Mouse (Mus musculus): ENCODE measurements around the gene Carns1. TPM values are rescaled to one million over a fixed set of nuclear protein-coding genes. Genes with fewer than 3 reads are reported as not detected.

Carns1 gene
- polyA plus RNA-seq, 1 experiment from 2014 or later = 4.4 TPM

DNA sequence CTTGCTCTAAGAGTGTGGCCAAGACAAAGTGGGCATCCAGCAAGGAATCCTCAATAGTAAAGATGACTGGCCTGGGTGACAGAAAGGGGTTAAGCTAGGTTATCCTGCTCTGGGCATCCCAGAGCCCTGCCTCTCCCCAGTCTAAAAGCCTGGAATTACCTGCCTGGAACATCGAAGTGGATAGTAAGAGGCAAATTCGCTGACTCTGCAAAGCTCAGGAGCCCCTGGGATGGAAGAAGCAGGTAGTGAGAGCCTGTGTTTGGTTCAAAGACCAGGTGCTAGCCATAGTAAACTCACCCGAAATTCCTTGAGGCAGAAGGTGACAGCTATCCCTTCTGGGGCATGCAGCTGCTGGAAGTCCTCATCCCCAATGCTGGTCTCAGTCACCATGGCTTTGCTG lies 21.9 kb upstream of the Carns1 start:
- H3K27ac ChIP-seq (replicated peaks) = no peak overlapping the region
- WGBS = 73% methylated on average over 3 of the region's 3 CpGs
- H3K36me3 ChIP-seq (replicated peaks) = peaks cover 77% of the 10 kb centered on the region
- H3K9me3 ChIP-seq = no peaks in the 10 kb centered on the region
- no peaks in the 10 kb centered on the region for H3K27me3 ChIP-seq (replicated peaks; ENCODE audit: low read depth, poor library complexity, severe bottlenecking)
- H3K4me3 ChIP-seq = no peak overlapping the region
- H3K4me1 ChIP-seq = peaks cover 64% of the 10 kb centered on the region
- no peak for DNase-seq (ENCODE audit: low spot score)

DNA sequence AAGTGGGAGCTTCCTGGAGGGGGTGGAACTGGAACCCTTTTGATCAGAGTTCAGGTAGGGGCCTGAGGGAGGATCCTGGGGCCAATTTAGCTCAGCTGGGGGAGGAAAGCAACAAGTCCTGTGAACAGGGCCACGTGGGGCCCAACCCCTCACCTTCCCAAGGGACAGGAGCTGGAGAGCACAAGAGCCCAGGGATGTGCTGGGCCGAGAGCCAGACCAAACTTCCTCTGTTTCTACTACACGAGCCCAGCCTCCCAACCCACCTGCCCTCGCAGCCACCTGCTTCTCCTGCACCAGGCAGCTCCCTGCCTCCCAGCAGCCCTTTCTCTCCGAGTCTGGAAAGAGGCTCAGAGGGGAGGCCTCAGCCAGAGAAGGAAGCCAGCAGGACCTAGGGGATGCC lies 21.3 kb upstream of the Carns1 start:
- 0 out of 2 replicates have a peak overlapping the region, but pooled peaks have one; percentile 19 for H3K4me3 ChIP-seq
- H3K9me3 ChIP-seq = no peaks in the 10 kb centered on the region
- WGBS = 49% methylated on average over 5 of the region's 5 CpGs
- peaks cover 77% of the 10 kb centered on the region for H3K36me3 ChIP-seq (replicated peaks)
- peaks cover 62% of the 10 kb centered on the region for H3K4me1 ChIP-seq
- no peak for DNase-seq (ENCODE audit: low spot score)
- H3K27me3 ChIP-seq (replicated peaks; ENCODE audit: low read depth, poor library complexity, severe bottlenecking) = no peaks in the 10 kb centered on the region
- H3K27ac ChIP-seq (replicated peaks) = peak overlapping the region; percentile 32; the same call in 1 of the 2 replicates

DNA sequence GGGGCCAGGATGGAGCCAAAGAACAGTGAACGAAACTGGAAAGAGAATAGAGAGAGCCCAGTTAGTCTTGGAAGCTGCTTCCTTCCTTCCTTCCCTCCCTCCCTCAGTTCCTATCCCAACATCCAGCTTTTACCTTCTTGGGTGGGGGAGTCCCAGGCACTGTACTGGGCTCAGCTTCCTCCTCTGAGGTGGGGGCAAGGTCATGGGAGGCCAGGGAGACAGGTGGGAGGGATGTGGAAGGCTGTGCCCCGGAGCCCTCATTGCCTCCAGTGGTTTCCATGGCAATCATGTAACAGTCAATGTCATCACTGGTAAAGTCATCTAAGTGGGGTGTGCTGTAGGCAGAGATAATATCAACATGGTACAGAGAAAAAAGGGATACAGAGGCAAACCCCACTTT lies 20.8 kb upstream of the Carns1 start:
- WGBS = 79% methylated on average over 2 of the region's 2 CpGs
- H3K27ac ChIP-seq (replicated peaks) = no peak overlapping the region
- DNase-seq (ENCODE audit: low spot score) = no peak
- peaks cover 77% of the 10 kb centered on the region for H3K36me3 ChIP-seq (replicated peaks)
- no peaks in the 10 kb centered on the region for H3K27me3 ChIP-seq (replicated peaks; ENCODE audit: low read depth, poor library complexity, severe bottlenecking)
- peaks cover 67% of the 10 kb centered on the region for H3K4me1 ChIP-seq
- H3K4me3 ChIP-seq = peak overlapping the region; percentile 19; the same call in 1 of the 2 replicates
- H3K9me3 ChIP-seq = no peaks in the 10 kb centered on the region

DNA sequence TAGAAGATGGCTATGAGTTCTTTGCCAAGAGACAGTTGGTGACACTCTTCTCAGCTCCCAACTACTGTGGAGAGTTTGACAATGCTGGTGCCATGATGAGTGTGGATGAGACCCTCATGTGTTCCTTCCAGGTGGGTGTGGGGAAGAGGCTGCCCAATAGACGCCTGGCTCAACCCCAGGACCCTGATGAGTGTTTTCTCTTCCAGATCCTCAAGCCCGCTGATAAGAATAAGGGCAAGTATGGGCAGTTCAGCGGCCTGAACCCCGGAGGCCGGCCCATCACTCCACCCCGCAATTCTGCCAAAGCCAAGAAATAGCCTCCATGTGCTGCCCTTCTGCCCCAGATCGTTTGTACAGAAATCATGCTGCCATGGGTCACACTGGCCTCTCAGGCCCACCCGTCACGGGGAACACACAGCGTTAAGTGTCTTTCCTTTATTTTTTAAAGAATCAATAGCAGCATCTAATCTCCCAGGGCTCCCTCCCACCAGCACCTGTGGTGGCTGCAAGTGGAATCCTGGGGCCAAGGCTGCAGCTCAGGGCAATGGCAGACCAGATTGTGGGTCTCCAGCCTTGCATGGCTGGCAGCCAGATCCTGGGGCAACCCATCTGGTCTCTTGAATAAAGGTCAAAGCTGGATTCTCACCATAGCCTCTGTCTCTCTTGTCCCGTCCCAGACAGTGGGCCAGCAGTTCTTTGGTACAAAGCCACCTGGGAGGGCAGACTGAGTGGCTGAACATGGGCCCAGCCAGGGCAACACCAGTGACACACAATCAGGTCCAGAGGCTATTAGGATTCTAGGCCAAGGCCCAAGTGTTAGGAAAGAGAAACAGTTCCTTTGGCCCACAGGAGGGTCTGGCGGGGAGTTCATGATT lies 19.7 kb upstream of the Carns1 start:
- H3K4me3 ChIP-seq = no peak overlapping the region; the same call in 1 of the 2 replicates
- H3K27ac ChIP-seq (replicated peaks) = no peak overlapping the region
- peaks cover 62% of the 10 kb centered on the region for H3K4me1 ChIP-seq
- no peak for DNase-seq (ENCODE audit: low spot score)
- WGBS = 82% methylated on average over 12 of the region's 12 CpGs
- H3K36me3 ChIP-seq (replicated peaks) = peaks cover 71% of the 10 kb centered on the region
- H3K9me3 ChIP-seq = no peaks in the 10 kb centered on the region
- no peaks in the 10 kb centered on the region for H3K27me3 ChIP-seq (replicated peaks; ENCODE audit: low read depth, poor library complexity, severe bottlenecking)

DNA sequence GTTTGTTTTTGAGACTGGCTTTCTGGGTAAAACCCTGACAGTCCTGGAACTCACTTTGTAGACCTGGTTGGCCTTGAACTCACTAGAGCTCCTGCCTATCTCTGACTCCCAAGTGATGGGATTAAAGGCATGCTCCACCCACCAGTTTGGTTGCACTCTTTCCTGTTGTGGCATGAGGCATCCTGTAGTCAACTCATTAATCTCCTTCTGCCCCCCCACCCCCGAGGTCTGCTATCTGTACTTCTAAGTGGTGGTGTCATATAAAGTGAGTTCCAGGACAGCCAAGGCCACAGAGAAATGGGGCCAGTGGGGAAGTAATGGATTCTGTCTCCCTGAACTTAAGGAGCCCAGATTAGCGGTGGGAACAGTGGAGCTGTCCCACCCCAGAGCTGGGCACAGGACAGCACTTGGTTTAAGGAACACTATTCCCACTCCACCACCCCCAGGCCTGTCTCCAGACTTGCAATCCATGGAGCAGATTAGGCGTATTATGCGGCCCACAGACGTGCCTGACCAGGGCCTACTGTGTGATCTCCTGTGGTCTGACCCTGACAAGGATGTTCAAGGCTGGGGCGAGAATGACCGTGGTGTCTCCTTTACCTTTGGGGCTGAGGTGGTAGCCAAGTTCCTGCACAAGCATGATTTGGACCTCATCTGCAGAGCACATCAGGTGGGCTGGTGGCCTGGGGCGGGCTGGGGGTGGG lies 18.9 kb upstream of the Carns1 start:
- 93% methylated on average over 8 of the region's 8 CpGs for WGBS
- H3K4me3 ChIP-seq = peak overlapping the region; percentile 97
- H3K36me3 ChIP-seq (replicated peaks) = peaks cover 63% of the 10 kb centered on the region
- no peak for DNase-seq (ENCODE audit: low spot score)
- no peaks in the 10 kb centered on the region for H3K27me3 ChIP-seq (replicated peaks; ENCODE audit: low read depth, poor library complexity, severe bottlenecking)
- H3K9me3 ChIP-seq = no peaks in the 10 kb centered on the region
- peaks cover 55% of the 10 kb centered on the region for H3K4me1 ChIP-seq
- no peak overlapping the region for H3K27ac ChIP-seq (replicated peaks)

DNA sequence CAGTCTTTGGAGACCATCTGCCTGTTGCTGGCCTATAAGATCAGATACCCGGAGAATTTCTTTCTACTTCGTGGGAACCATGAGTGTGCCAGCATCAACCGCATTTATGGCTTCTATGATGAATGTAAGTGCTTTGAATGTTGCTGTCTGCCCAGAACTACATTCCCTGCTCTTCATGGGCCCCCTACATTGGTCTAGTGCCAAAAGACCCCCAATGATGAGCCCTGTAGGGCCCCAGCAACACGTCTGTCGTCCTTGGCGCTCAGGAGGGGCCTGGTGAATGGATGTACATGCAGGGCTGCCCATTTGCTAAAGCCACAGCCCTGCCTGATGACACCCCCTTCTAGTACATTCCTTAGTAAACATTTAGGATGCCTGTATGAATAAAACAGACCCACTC lies 17.9 kb upstream of the Carns1 start:
- Histone ChIP-seq H3K27ac (replicated peaks) (peak overlapping the region; percentile 97), H3K4me1 (peaks cover 53% of the 10 kb centered on the region), H3K36me3 (replicated peaks) (peaks cover 53% of the 10 kb centered on the region), H3K9me3 (no peaks in the 10 kb centered on the region), H3K4me3 (peak overlapping the region; percentile 97), H3K27me3 (replicated peaks; ENCODE audit: low read depth, poor library complexity, severe bottlenecking) (no peaks in the 10 kb centered on the region; the same call in 1 of the 2 replicates)
- no peak for DNase-seq (ENCODE audit: low spot score)
- WGBS = 74% methylated on average over 6 of the region's 6 CpGs

DNA sequence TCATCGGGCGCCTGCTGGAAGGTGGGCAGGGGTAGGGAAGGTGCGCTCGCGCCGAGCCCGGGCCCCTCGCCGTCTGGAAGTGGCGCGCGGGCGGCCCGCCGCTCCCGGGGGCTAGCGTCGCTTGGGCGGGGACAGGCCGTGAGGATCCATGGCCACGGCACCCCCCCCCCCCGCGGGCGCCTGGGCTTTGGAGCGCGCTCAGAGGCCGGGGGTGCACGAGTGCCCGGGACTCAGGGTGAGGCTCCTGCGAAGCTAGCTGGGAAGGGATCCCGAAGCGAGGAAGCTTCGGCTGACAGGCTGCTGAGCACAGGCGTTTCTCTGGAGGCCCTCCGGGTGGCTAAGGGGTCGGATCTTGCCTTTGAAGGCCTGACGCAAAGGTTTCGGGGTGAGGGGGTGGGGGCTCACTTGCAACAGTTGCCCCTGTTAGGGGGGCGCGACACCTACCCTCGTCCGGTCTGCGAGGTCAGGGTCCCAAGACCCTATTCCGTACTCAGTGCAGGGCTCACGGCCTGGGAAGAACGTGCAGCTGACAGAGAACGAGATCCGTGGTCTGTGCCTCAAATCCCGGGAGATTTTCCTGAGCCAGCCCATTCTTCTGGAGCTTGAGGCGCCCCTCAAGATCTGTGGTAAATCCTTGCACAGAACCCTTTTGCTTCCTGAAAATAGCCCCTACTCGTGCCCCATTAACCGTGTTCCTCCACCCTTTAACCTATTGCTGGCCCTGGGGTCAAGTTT lies 17.1 kb upstream of the Carns1 start:
- Histone ChIP-seq H3K9me3 (no peaks in the 10 kb centered on the region), H3K4me3 (peak overlapping the region; percentile 97), H3K36me3 (replicated peaks) (peaks cover 46% of the 10 kb centered on the region), H3K27me3 (replicated peaks; ENCODE audit: low read depth, poor library complexity, severe bottlenecking) (no peaks in the 10 kb centered on the region; the same call in 1 of the 2 replicates), H3K4me1 (peaks cover 52% of the 10 kb centered on the region), H3K27ac (replicated peaks) (peak overlapping the region; percentile 97)
- under 1% methylated on average over 52 of the region's 52 CpGs for WGBS
- no peak for DNase-seq (ENCODE audit: low spot score)

DNA sequence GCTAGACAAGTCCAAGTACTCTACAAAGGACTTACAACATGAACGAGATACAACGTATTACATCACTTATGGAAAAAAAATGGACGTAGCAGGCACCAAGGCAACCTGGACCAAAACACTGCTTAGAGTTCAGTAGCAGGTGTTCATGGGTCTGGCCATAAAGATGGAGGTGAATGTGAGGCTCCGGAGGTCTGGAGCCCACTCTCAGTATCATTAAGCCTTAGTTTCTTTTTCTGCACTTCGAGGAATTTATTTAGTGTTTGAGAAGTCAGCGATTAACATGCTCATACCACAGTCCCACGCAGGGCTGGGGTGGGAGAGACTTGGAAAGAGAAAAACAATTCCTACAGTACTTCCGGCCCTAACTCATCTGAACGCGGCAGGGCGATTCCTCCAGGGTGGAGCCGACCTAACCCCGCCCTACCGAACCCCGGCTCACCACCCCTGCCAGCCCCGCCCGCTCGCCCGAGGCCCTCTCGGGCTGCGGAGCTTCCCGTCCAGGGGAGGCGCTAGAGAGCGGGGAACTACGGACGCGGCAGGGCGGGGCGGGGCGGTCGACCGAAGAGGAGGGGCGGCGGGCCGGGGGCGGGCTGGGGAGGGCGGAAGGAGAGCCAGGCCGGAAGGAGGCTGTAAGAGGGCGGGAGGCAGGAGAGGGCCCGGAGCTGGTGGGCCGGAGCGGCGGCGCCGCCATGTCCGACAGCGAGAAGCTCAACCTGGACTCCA lies 16.4 kb upstream of the Carns1 start, which contains the start of gene Ppp1ca:
Ppp1ca (plus strand) TSS at position 538 of the 723 bp plus-strand sequence.
- DNase-seq (ENCODE audit: low spot score) = peak; percentile 99

DNA sequence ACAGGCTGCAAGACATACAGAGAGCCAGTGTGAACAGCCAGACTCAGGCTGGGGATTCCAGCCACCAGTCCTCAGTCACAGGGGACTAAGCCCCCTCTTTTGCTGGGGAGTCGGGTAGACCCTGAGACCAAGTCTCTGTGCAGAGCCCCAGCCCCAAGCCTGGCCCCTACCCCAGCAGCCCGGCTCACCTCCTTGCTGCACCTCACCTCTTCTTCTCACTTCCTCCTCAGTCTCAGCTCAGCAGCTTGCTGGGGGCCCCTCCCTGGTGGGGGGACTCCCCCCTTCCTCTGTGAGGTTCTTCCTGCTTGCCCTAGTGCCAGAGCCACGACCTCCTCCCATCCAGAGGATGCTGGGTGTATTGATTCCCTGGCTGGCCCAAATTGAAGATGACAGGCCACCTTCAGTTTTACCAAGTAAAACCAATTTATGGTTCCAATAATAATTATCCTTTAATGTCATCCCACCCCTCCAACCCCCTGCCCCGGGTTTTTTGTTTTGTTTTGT lies 15.6 kb upstream of the Carns1 start, which contains the start of gene Tbc1d10c:
Tbc1d10c (minus strand) TSS at position 454 of the 504 bp plus-strand sequence.
- WGBS = 73% methylated on average over 4 of the region's 4 CpGs
- peak within 1 kb of the TSS; percentile 97 for H3K27ac ChIP-seq (replicated peaks)

More for the DNA sequence above, 16.4 kb upstream of the Carns1 start, which contains the start of gene Ppp1ca:
- H3K4me1 ChIP-seq = peaks cover 45% of the 10 kb centered on the region
- peak within 1 kb of the TSS; percentile 97 for H3K4me3 ChIP-seq
- peak within 1 kb of the TSS; percentile 97 for H3K27ac ChIP-seq (replicated peaks)
- H3K9me3 ChIP-seq = no peaks in the 10 kb centered on the region
- H3K36me3 ChIP-seq (replicated peaks) = peaks cover 38% of the 10 kb centered on the region
- no peaks in the 10 kb centered on the region; the same call in 1 of the 2 replicates for H3K27me3 ChIP-seq (replicated peaks; ENCODE audit: low read depth, poor library complexity, severe bottlenecking)
- WGBS = 6% methylated on average over 47 of the region's 47 CpGs

DNA sequence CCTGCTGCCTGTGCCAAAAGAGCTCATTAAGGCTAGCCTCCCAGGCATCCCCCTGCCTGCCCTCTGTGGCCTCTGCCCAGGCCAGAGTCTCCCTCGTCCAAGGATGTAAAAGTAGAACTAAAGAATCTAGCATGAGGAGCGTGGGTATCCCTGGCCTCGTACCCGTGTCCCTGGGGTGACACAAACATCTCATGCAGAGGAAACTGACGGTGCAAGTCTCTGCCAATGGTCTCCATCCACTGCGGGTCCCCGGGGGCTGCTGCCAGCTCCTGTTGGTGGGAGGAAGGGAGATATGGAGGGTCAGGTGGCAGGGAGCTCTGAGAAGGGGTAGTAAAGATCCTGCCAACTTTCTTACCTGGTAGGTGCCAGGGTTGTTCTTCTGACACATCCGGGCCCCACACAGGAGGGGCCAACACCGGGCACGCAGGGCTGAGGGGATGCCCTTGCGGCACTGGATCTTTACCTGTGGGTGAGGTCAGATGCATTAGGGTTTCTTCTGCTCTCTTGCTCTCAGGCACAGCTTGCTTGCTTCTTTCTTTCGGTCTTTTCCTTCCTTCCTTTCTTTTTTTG lies 13.9 kb upstream of the Carns1 start:
- no peak overlapping the region for H3K27ac ChIP-seq (replicated peaks)
- WGBS = 88% methylated on average over 12 of the region's 12 CpGs
- H3K27me3 ChIP-seq (replicated peaks; ENCODE audit: low read depth, poor library complexity, severe bottlenecking) = no peaks in the 10 kb centered on the region; the same call in 1 of the 2 replicates
- H3K9me3 ChIP-seq = no peaks in the 10 kb centered on the region
- peaks cover 43% of the 10 kb centered on the region for H3K4me1 ChIP-seq
- no peak for DNase-seq (ENCODE audit: low spot score)
- no peak overlapping the region for H3K4me3 ChIP-seq
- peaks cover 13% of the 10 kb centered on the region for H3K36me3 ChIP-seq (replicated peaks)

More for the DNA sequence above, 15.6 kb upstream of the Carns1 start, which contains the start of gene Tbc1d10c:
- H3K4me1 ChIP-seq = peaks cover 37% of the 10 kb centered on the region
- H3K4me3 ChIP-seq = peak within 1 kb of the TSS; percentile 97
- H3K9me3 ChIP-seq = no peaks in the 10 kb centered on the region
- DNase-seq (ENCODE audit: low spot score) = no peak
- H3K27me3 ChIP-seq (replicated peaks; ENCODE audit: low read depth, poor library complexity, severe bottlenecking) = no peaks in the 10 kb centered on the region; the same call in 1 of the 2 replicates
- H3K36me3 ChIP-seq (replicated peaks) = peaks cover 30% of the 10 kb centered on the region

DNA sequence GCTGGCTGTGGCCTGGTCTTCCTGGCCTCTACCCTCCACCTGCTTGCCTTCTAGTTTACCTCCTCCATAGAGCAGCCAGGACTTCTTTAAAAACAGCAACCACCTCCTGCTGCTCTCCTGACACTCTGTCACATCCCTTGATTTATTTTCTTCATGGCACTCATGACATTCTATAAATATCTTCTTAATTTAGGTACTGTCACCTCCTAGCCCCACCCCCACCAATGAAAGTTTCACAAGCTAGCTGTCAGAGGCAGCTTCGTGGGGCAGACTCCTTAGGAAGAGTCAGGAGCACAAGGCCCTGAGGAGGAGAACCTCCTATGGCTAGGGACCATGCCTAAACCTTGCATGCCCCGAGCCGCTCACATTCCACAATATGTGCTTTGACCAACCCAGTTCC lies 12.0 kb upstream of the Carns1 start:
- H3K4me1 ChIP-seq = peaks cover 34% of the 10 kb centered on the region
- no peak for DNase-seq (ENCODE audit: low spot score)
- no peak overlapping the region for H3K4me3 ChIP-seq
- H3K27ac ChIP-seq (replicated peaks) = no peak overlapping the region
- no peaks in the 10 kb centered on the region for H3K9me3 ChIP-seq
- no peaks in the 10 kb centered on the region for H3K36me3 ChIP-seq (replicated peaks)
- 75% methylated on average over 3 of the region's 3 CpGs for WGBS
- H3K27me3 ChIP-seq (replicated peaks; ENCODE audit: low read depth, poor library complexity, severe bottlenecking) = no peaks in the 10 kb centered on the region; the same call in 1 of the 2 replicates

All from embryonic facial prominence, embryonic 10.5 days (tissue).